Mouse (Mus musculus): ENCODE measurements around the gene Syt12. TPM values are rescaled to one million over a fixed set of nuclear protein-coding genes. Genes with fewer than 3 reads are reported as not detected.

The Syt12 gene
- polyA plus RNA-seq, 1 experiment, result not detected

GRCm38 (mm10) chr19:4491080-4491695 is 13.9 kb upstream of the Syt12 start:
- Histone ChIP-seq H3K4me1 (peaks cover 8% of the 10 kb centered on the region), H3K9me3 (no peaks in the 10 kb centered on the region), H3K36me3 (replicated peaks; ENCODE audit: low read length) (no peaks in the 10 kb centered on the region), H3K4me3 (replicated peaks) (no peak overlapping the region), H3K27me3 (replicated peaks) (peaks cover 85% of the 10 kb centered on the region)
- TF ChIP-seq FLI1 (IDR thresholded peaks at IDR 0.05; ENCODE audit: low read length) (no peak), GATA1 (IDR thresholded peaks at IDR 0.05; ENCODE audit: borderline replicate concordance, low read length) (no peak)

DNA sequence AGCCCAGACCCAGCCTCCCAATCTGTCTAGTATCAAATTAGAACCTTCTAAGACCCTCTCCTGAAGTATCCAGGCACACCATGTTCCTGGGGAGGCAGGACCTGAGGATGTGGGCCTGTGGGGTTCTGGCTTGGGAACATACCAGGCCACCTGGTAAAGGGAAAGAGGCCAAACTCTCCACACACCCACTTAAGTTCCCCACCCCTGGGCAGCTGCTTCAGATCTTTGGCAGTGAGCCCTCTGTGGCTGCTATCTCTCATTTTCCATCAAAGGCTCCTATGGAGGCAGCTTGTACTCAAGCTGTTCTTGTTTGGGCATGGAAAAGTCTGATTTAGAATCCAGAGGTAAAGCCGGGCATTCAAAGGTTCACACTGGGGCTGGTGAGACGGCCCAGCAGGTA is 10.6 kb upstream of the Syt12 start:
- H3K9me3 ChIP-seq, result no peaks in the 10 kb centered on the region; the same call in 1 of the 2 replicates
- TF ChIP-seq FLI1 (IDR thresholded peaks at IDR 0.05; ENCODE audit: low read length), result no peak
- TF ChIP-seq GATA1 (IDR thresholded peaks at IDR 0.05; ENCODE audit: borderline replicate concordance, low read length), result no peak
- no peak overlapping the region for H3K4me3 ChIP-seq (replicated peaks)
- H3K27me3 ChIP-seq (replicated peaks), result peaks cover 87% of the 10 kb centered on the region
- H3K36me3 ChIP-seq (replicated peaks; ENCODE audit: low read length), result no peaks in the 10 kb centered on the region
- peaks cover 7% of the 10 kb centered on the region for H3K4me1 ChIP-seq

GRCm38 (mm10) chr19:4485006-4485405 is 7.8 kb upstream of the Syt12 start:
- Histone ChIP-seq H3K27me3 (replicated peaks) (peaks cover 87% of the 10 kb centered on the region), H3K4me1 (peaks cover 4% of the 10 kb centered on the region), H3K9me3 (no peaks in the 10 kb centered on the region; the same call in 1 of the 2 replicates), H3K36me3 (replicated peaks; ENCODE audit: low read length) (no peaks in the 10 kb centered on the region), H3K4me3 (replicated peaks) (no peak overlapping the region)
- TF ChIP-seq FLI1 (IDR thresholded peaks at IDR 0.05; ENCODE audit: low read length) (no peak), GATA1 (IDR thresholded peaks at IDR 0.05; ENCODE audit: borderline replicate concordance, low read length) (no peak)

DNA sequence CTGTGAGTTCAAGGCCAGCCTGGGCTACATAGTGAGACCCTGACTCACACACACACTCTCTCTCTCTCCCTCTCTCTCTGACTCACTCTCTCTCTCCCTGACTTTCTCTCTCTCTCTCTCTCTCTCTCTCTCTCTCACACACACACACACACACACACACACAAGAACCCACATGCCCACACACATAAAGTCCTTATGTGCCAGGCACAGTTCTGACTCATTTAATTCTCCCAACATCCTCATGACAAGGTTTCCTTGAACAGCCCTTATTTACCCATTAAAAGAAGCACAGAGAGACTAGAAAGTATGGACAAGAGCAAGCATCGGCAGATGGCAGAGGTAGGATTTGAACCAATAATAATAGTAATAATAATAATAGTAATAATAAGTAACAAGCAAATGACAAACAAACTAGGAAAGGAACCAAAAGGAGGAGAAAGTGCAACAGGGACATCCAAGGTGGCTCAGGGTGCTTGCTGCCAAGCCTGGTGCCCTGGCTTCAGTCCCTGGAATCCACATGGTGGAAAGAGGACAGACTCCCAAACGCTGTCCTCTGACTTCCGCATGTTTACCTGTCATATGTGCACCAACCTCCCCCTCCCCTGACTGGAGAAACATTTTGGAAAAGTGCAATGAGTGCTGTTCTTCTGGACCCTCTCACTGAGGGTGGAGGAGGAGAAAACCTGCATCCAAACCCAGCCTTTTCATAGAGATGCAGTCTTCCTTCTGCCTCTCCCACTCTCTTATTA is 5.0 kb upstream of the Syt12 start:
- peaks cover 11% of the 10 kb centered on the region for H3K4me1 ChIP-seq
- no peaks in the 10 kb centered on the region for H3K36me3 ChIP-seq (replicated peaks; ENCODE audit: low read length)
- H3K27me3 ChIP-seq (replicated peaks), result peaks cover 85% of the 10 kb centered on the region
- H3K9me3 ChIP-seq, result no peaks in the 10 kb centered on the region; the same call in 1 of the 2 replicates
- TF ChIP-seq FLI1 (IDR thresholded peaks at IDR 0.05; ENCODE audit: low read length) (no peak), GATA1 (IDR thresholded peaks at IDR 0.05; ENCODE audit: borderline replicate concordance, low read length) (no peak)
- no peak overlapping the region for H3K4me3 ChIP-seq (replicated peaks)

DNA sequence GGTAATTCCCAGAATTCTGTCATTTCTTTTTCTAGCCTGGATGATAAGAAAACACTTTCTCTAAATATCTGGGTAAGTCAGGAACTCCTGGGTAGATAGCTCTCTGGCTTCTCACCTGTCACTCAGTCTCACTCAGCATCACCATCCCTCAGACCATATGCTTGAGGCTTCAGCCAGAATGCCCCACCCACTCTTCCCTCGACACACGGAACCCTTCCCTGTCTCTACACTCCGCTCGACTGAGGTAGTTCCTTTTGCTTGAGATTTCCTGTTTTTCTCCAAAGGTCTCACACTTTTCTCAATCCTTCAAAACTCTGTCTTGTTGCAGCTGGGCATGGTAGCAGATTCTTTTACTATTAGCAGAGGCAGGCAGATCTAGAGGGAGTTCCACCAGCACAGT is 4.1 kb upstream of the Syt12 start:
- TF ChIP-seq GATA1 (IDR thresholded peaks at IDR 0.05; ENCODE audit: borderline replicate concordance, low read length) (no peak), FLI1 (IDR thresholded peaks at IDR 0.05; ENCODE audit: low read length) (no peak)
- no peak overlapping the region for H3K4me3 ChIP-seq (replicated peaks)
- no peaks in the 10 kb centered on the region; the same call in 1 of the 2 replicates for H3K9me3 ChIP-seq
- peaks cover 87% of the 10 kb centered on the region for H3K27me3 ChIP-seq (replicated peaks)
- peaks cover 21% of the 10 kb centered on the region for H3K4me1 ChIP-seq
- H3K36me3 ChIP-seq (replicated peaks; ENCODE audit: low read length), result no peaks in the 10 kb centered on the region

DNA sequence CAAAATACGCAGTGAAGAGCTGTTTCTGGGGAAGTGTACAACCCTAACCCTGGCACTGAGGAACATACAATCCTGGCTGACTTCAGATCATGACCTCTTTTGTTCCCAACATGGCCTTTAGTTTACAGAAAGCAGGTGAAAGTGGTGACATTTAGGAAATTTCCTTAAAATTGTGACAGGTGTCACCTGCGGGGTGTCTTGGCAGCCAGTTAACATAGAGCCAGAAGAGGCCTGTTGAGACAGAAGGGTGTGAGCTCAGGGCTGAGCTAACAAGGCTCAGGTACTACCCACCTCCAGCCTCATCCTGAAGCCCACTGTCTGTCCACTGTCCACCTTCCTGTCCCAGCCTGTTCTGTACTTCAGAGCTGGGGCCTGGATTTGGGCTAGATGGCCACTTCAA is 2.8 kb upstream of the Syt12 start:
- TF ChIP-seq FLI1 (IDR thresholded peaks at IDR 0.05; ENCODE audit: low read length), result no peak
- TF ChIP-seq GATA1 (IDR thresholded peaks at IDR 0.05; ENCODE audit: borderline replicate concordance, low read length), result no peak
- Histone ChIP-seq H3K4me3 (replicated peaks) (no peak overlapping the region), H3K36me3 (replicated peaks; ENCODE audit: low read length) (no peaks in the 10 kb centered on the region), H3K27me3 (replicated peaks) (peaks cover 88% of the 10 kb centered on the region), H3K4me1 (peaks cover 34% of the 10 kb centered on the region), H3K9me3 (no peaks in the 10 kb centered on the region)

DNA sequence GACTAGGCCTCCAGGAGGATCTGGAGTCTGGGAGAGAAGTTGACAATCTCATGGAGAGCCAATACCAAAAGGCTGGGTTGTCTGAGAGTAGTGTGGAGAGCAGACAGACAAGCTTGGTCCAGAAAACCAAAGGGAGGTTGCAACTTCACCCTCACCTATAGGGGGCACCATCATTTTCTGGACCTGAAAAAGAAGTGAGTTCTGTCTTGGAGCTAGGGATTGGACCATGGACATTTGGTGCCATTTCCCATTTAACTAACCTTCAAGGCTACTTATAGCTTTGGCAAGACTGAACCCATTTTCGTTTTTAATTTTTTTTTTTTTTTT is 906 bp upstream of the Syt12 start:
- H3K4me1 ChIP-seq, result peaks cover 40% of the 10 kb centered on the region
- no peak overlapping the region for H3K4me3 ChIP-seq (replicated peaks)
- H3K9me3 ChIP-seq, result no peaks in the 10 kb centered on the region
- H3K27me3 ChIP-seq (replicated peaks), result peaks cover 87% of the 10 kb centered on the region
- no peaks in the 10 kb centered on the region for H3K36me3 ChIP-seq (replicated peaks; ENCODE audit: low read length)
- TF ChIP-seq FLI1 (IDR thresholded peaks at IDR 0.05; ENCODE audit: low read length), result no peak
- no peak for TF ChIP-seq GATA1 (IDR thresholded peaks at IDR 0.05; ENCODE audit: borderline replicate concordance, low read length)

DNA sequence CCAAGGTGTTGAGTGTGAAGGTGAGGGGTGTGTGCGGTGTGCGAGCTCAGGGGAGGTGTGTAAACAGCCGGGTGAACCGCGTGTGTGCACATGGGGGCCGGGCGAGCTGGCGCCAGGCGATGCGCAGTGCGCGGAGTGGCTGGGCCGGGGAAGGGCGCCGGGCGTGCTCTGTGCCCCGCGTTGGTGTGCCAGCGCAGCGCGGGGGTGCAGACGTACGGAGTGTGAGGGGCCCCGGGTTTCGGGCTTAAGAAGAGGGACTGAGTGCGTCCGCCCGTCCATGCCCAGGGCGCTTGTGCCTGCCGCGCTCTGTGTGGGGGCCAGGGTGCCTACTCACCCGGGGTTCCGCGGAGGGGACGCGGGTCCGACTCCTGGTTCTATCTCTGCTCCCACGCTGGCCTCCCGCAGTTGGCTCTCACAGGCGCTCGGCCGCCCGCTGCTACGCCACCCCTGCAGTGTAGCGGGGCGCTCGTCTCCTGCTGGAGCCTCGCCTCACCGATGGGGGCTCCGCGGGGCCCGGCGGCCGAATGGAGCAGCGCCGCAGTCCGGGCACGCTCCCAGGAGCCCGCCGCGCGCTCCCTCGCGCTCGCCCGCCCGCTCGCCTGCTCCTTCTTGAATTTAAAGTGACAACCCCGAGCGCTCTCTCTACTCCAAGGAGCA is 518 bp downstream of the Syt12 start:
- TF ChIP-seq FLI1 (IDR thresholded peaks at IDR 0.05; ENCODE audit: low read length), result no peak
- TF ChIP-seq GATA1 (IDR thresholded peaks at IDR 0.05; ENCODE audit: borderline replicate concordance, low read length), result no peak
- H3K36me3 ChIP-seq (replicated peaks; ENCODE audit: low read length), result no peaks in the 10 kb centered on the region
- H3K4me1 ChIP-seq, result peaks cover 40% of the 10 kb centered on the region
- H3K9me3 ChIP-seq, result no peaks in the 10 kb centered on the region
- H3K27me3 ChIP-seq (replicated peaks), result peaks cover 88% of the 10 kb centered on the region
- peak overlapping the region; percentile 83 for H3K4me3 ChIP-seq (replicated peaks)

DNA sequence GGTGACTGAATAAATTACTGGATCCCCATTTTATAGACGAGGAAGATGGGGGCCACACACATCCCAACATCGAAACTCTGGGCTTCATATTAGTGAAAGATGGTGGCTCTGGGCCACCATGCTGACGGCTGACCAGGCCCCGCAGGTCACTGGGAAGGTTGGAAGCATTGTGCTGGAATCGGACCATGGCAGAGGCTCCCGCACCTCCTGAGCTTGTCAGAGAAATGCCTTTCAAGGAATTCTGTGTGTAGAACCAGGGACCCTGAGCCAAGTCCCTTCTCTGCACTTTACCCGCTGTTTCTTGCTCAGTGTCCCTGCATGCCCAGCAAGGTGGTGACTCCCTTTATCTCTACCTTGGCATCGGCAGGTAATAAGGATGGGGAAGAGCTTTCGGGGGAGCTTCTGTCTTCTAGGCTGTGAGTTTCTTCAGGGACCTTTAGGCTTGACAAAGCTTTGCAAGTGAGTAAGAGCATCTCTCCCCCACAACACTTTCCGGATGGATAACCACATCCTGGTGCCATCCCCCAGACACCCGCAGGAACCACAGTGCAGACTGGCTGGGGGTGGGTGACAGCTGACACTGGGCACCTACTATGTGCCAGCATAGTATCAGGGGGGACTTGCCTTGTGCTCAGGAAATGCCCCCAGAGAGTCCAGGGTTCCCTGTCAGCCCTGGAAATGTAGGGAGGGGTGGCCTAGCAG is 1.9 kb downstream of the Syt12 start:
- Histone ChIP-seq H3K27me3 (replicated peaks) (peaks cover 90% of the 10 kb centered on the region), H3K9me3 (no peaks in the 10 kb centered on the region), H3K36me3 (replicated peaks; ENCODE audit: low read length) (no peaks in the 10 kb centered on the region), H3K4me1 (peaks cover 39% of the 10 kb centered on the region), H3K4me3 (replicated peaks) (peak overlapping the region; percentile 56)
- TF ChIP-seq FLI1 (IDR thresholded peaks at IDR 0.05; ENCODE audit: low read length) (no peak), GATA1 (IDR thresholded peaks at IDR 0.05; ENCODE audit: borderline replicate concordance, low read length) (no peak)
